14 mouse cellular contexts compared by ENCODE assay signal in the genomic region with DNA sequence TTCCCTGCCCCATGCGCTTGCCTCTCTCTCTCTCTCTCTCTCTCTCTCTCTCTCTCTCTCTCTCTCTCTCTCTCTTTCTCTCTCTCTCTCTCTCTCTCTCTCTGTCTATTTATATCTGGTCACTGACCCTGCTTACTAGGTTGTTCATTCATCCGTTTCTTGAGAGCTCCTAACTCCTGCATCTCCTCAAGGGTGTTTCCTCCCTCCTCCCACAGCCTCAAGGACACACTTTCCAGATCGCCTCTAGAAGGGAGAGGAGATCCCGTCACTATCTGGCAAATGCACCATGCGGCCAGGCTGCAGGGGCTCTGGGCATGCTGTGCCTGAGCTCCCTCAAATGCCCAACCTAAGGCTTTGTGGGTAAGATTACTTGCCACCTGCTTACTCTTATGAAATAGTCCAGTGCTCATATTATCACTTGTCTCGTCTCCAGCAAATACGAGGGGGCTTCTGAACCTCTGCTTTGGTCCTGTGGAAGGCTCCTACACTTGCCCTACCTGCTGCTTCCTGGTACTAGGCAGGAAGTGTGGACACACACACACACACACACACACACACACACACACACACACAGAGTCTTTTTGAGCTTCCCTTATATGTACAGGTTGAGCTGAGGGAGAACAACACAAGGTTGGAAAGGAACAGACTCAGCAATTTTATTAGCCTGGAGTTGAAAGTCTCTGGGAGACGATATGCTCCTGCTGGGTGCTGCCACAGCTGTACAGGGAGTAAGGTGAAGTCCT. TPM values are rescaled to one million over a fixed set of nuclear protein-coding genes. Genes with fewer than 3 reads are reported as not detected.
DNase-seq lines count a peak whose midpoint lies in the region; ATAC-seq lines count a peak whose summit lies in the region.
"Had no signal": no experiment of that assay in that cellular context is flagged by ENCODE, and none has a peak within 500 bp of the region (broad histone marks: within the 10 kb centered on the region; RNA-seq: fewer than 3 reads in every experiment).

No protein-coding gene starts in this region.

- no peaks in the 10 kb centered on the region for H3K27me3 ChIP-seq in heart, embryonic 12.5 days (replicated peaks)
- H3K27me3 ChIP-seq in midbrain, embryonic 16.5 days (ENCODE audit: control insufficient read depth, insufficient read depth, low read depth, low read length), result no peaks in the 10 kb centered on the region
- H3K27me3 ChIP-seq in forebrain, embryonic 15.5 days, result no peaks in the 10 kb centered on the region
- H3K27me3 ChIP-seq: liver, embryonic 15.5 days had no signal

- peaks cover 67% of the 10 kb centered on the region for H3K4me1 ChIP-seq in heart, embryonic 12.5 days (replicated peaks)
- no peaks in the 10 kb centered on the region for H3K4me1 ChIP-seq in midbrain, embryonic 16.5 days (ENCODE audit: control insufficient read depth, insufficient read depth, low read length)
- peaks cover 5% of the 10 kb centered on the region; the same call in 1 of the 2 replicates for H3K4me1 ChIP-seq in forebrain, embryonic 15.5 days

- H3K36me3 ChIP-seq in heart, embryonic 12.5 days, result peaks cover 12% of the 10 kb centered on the region
- H3K36me3 ChIP-seq in midbrain, embryonic 16.5 days (ENCODE audit: control insufficient read depth, insufficient read depth, low read length), result peaks cover 14% of the 10 kb centered on the region; the same call in 1 of the 2 replicates
- H3K36me3 ChIP-seq in forebrain, embryonic 15.5 days, result peaks cover 6% of the 10 kb centered on the region
- H3K36me3 ChIP-seq: liver, embryonic 15.5 days had no signal

- H3K4me3 ChIP-seq in heart, embryonic 12.5 days, result no peak overlapping the region
- H3K4me3 ChIP-seq in midbrain, embryonic 16.5 days (ENCODE audit: low read depth, low read length), result no peak overlapping the region
- H3K4me3 ChIP-seq in forebrain, embryonic 15.5 days, result no peak overlapping the region
- H3K4me3 ChIP-seq: liver, embryonic 15.5 days had no signal

- WGBS in heart, embryonic 12.5 days, result 52% methylated on average over 8 of the region's 8 CpGs
- WGBS in midbrain, embryonic 16.5 days, result 87% methylated on average over 8 of the region's 8 CpGs
- 85% methylated on average over 7 of the region's 8 CpGs for WGBS in forebrain, embryonic 15.5 days

- peak overlapping the region; percentile 28 for H3K4me2 ChIP-seq in heart, embryonic 12.5 days
- H3K4me2 ChIP-seq in midbrain, embryonic 16.5 days (ENCODE audit: low read length), result no peak overlapping the region
- no peak overlapping the region for H3K4me2 ChIP-seq in forebrain, embryonic 15.5 days (replicated peaks)
- H3K4me2 ChIP-seq: liver, embryonic 15.5 days had no signal

- no peak for DNase-seq in heart, postnatal 4 days
- peak; percentile 37 for DNase-seq in CD4-positive, CD25-positive, alpha-beta regulatory T cell, adult 2 months (ENCODE audit: low read depth, low spot score)
- peak; percentile 25 for DNase-seq in brain, adult 2 months (ENCODE audit: low read depth, low spot score)
- peak; percentile 21 to 29 for DNase-seq in kidney, postnatal 4 days
- DNase-seq: right cerebral cortex, postnatal 14 days had no signal

- ATAC-seq in heart, embryonic 12.5 days (ENCODE audit: insufficient number of reproducible peaks, low FRiP score), result no peak
- ATAC-seq in midbrain, embryonic 16.5 days, result no peak
- ATAC-seq in forebrain, embryonic 15.5 days (replicated peaks), result no peak

- peak overlapping the region; percentile 45 for H3K27ac ChIP-seq in heart, embryonic 12.5 days (ENCODE audit: poor library complexity, severe bottlenecking)
- no peak overlapping the region for H3K27ac ChIP-seq in midbrain, embryonic 16.5 days (ENCODE audit: low read length)
- H3K27ac ChIP-seq in forebrain, embryonic 15.5 days (replicated peaks), result no peak overlapping the region
- H3K27ac ChIP-seq: liver, embryonic 15.5 days had no signal

- H3K9ac ChIP-seq in heart, embryonic 12.5 days, result no peak overlapping the region
- no peak overlapping the region for H3K9ac ChIP-seq in midbrain, embryonic 16.5 days (ENCODE audit: low read depth, low read length)
- H3K9ac ChIP-seq in forebrain, embryonic 15.5 days (replicated peaks), result no peak overlapping the region
- H3K9ac ChIP-seq: liver, embryonic 15.5 days had no signal

- no peaks in the 10 kb centered on the region for H3K9me3 ChIP-seq in heart, embryonic 12.5 days (replicated peaks)
- H3K9me3 ChIP-seq in midbrain, embryonic 16.5 days (replicated peaks; ENCODE audit: control insufficient read depth, low read length, poor library complexity, severe bottlenecking), result no peaks in the 10 kb centered on the region
- H3K9me3 ChIP-seq in forebrain, embryonic 15.5 days, result no peaks in the 10 kb centered on the region
- H3K9me3 ChIP-seq: liver, embryonic 15.5 days had no signal

RNA-seq across cellular contexts. Expression of gene Rarres2, which starts 3.4 kb away (rescaled TPM):
- 24.7 and 26.4 TPM in 2 replicates for polyA plus RNA-seq in heart, embryonic 12.5 days (2016; fragmentation: Nextera tagmentation; extraction: Ambion mirVana)
- 10 to 100 TPM; 69.3 to 70.3 TPM for total RNA-seq in heart, postnatal 4 days (2021)
- polyA plus RNA-seq in midbrain, embryonic 16.5 days (2015; fragmentation: Nextera tagmentation; extraction: Ambion mirVana), result 5.3 and 5.7 TPM in 2 replicates
- polyA plus RNA-seq in forebrain, embryonic 15.5 days (2015; fragmentation: Nextera tagmentation; extraction: Ambion mirVana), result 3.0 and 3.4 TPM in 2 replicates
- total RNA-seq: monocyte, adult 5-6 weeks had no signal

RNA-seq across cellular contexts. Expression of gene Lrrc61, which starts 14.6 kb away (rescaled TPM):
- polyA plus RNA-seq in heart, embryonic 12.5 days (2016; fragmentation: Nextera tagmentation; extraction: Ambion mirVana), result 8.6 and 9.1 TPM in 2 replicates
- total RNA-seq in heart, postnatal 4 days (2021), result 1 to 10 TPM; 7.5 to 9.1 TPM
- polyA plus RNA-seq in midbrain, embryonic 16.5 days (2015; fragmentation: Nextera tagmentation; extraction: Ambion mirVana), result 27.5 and 27.9 TPM in 2 replicates
- polyA plus RNA-seq in forebrain, embryonic 15.5 days (2015; fragmentation: Nextera tagmentation; extraction: Ambion mirVana), result 15.4 and 18.0 TPM in 2 replicates

RNA-seq across cellular contexts. Expression of gene Gm45021, which starts 20.2 kb away (rescaled TPM):
- polyA plus RNA-seq in heart, embryonic 12.5 days (2016; fragmentation: Nextera tagmentation; extraction: Ambion mirVana), result 1.5 TPM in 1 of 2 replicates, not detected in the other
- total RNA-seq in heart, postnatal 4 days (2021), result not detected
- polyA plus RNA-seq in midbrain, embryonic 16.5 days (2015; fragmentation: Nextera tagmentation; extraction: Ambion mirVana), result not detected in 2 replicates
- polyA plus RNA-seq in forebrain, embryonic 15.5 days (2015; fragmentation: Nextera tagmentation; extraction: Ambion mirVana), result not detected in 2 replicates
- total RNA-seq: adrenal gland, postnatal 36 days; heart, postnatal 10 days; left cerebral cortex, postnatal 36 days; monocyte, adult 5-6 weeks had no signal
- polyA plus RNA-seq: liver, embryonic 15.5 days had no signal

RNA-seq across cellular contexts. Expression of gene Repin1, which starts 24.4 kb away (rescaled TPM):
- polyA plus RNA-seq in heart, embryonic 12.5 days (2016; fragmentation: Nextera tagmentation; extraction: Ambion mirVana), result 32.1 and 32.7 TPM in 2 replicates
- total RNA-seq in heart, postnatal 4 days (2021), result 10 to 100 TPM; 30.4 to 31.2 TPM
- polyA plus RNA-seq in midbrain, embryonic 16.5 days (2015; fragmentation: Nextera tagmentation; extraction: Ambion mirVana), result 48.2 and 48.8 TPM in 2 replicates
- 34.9 and 35.8 TPM in 2 replicates for polyA plus RNA-seq in forebrain, embryonic 15.5 days (2015; fragmentation: Nextera tagmentation; extraction: Ambion mirVana)

RNA-seq across cellular contexts. Expression of gene Gm44965, which starts 24.5 kb away (rescaled TPM):
- not detected in 2 replicates for polyA plus RNA-seq in heart, embryonic 12.5 days (2016; fragmentation: Nextera tagmentation; extraction: Ambion mirVana)
- total RNA-seq in heart, postnatal 4 days (2021), result not detected
- not detected in 2 replicates for polyA plus RNA-seq in midbrain, embryonic 16.5 days (2015; fragmentation: Nextera tagmentation; extraction: Ambion mirVana)
- polyA plus RNA-seq in forebrain, embryonic 15.5 days (2015; fragmentation: Nextera tagmentation; extraction: Ambion mirVana), result not detected in 2 replicates
- total RNA-seq: adrenal gland, postnatal 36 days; left cerebral cortex, postnatal 36 days had no signal
- polyA plus RNA-seq: liver, embryonic 15.5 days; urinary bladder, adult 2 months had no signal
